Mouse (Mus musculus) cerebellum, postnatal 4 days (tissue): ENCODE data around the gene Apod.

Experiments used
- DNase-seq, 2 experiments: peaks; one replicate each; pipeline ENCODE4 v3.0.0; 2022; ENCODE audit warnings: low spot score in 2 of 2, mixed read lengths in 1 of 2

Gene Apod

DNA sequence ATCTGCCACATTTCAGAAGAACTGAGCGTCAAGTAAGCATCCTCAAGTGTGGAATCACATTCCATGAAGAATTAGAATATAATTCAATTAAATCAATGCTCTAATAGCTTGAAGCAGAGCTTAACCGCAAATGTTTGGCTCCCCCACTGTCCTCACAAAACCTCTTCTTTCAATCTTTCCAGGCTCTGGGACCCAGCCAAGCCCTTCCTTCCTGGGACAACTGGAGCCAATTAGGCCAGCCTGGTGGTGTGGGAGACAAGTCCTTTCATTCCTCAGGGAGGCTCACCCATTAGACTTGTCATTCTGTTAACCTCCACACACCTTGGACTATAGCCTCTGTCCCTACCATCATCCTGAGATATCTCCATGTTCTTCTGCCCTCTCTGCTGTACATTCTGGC is 32.6 kb downstream of the Apod start:
- DNase-seq: no peak

DNA sequence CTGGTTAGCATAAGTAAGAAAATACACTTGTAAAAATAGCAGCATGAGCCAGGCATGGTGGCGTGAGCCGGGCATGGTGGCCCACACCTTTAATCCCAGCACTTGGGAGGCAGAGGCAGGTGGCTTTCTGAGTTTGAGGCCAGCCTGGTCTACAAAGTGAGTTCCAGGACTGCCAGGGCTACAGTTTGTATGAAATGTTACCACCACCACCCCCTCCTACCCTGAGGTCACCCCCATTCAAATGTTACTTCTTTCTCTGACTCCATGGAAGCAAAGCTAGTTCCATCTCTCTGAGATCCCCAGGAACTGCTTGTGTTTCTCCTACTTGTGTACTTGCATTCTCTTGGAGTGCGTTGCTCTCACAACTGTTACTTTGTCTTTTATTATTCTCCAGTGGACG is 34.4 kb downstream of the Apod start:
- DNase-seq: no peak

DNA sequence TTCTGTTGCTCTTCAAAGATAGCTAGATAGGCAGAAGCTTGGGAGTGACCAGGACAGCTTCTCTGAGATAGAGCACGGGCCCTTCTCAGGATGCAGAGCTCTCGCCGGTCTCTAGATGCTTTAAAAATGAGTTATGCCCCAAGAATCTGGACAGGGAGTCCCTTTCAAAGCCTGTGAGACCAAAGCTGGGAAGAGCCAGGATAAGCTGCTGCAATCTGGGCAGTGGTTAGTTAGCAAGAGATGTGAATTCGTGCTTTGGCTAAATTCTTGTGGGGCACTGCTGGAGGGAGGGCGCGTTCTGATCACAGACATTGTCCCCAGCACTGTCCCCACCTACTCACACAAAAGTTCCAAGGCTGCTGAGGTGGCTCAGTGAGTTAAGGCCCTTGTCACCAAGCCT is 36.0 kb downstream of the Apod start:
- no peak for DNase-seq

DNA sequence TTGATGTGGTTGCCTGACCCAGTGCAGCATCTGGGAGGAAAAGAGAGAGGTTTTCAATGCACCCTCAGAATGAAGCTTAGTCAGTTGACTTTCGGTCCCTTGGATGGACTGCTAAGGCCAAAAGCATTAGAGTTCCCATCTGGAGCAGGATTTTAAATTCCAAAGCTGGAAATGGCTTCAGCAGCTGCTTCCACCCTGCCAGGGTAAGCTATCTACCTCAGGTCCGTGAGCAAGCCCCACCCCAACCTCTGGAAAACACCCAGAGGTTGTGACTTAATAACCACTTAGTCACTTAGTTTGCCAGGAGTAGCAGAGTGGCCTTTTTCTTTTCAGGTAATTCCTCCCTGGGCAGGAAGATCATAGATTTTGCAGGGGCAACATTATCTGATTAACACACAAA is 36.5 kb downstream of the Apod start:
- DNase-seq: no peak

DNA sequence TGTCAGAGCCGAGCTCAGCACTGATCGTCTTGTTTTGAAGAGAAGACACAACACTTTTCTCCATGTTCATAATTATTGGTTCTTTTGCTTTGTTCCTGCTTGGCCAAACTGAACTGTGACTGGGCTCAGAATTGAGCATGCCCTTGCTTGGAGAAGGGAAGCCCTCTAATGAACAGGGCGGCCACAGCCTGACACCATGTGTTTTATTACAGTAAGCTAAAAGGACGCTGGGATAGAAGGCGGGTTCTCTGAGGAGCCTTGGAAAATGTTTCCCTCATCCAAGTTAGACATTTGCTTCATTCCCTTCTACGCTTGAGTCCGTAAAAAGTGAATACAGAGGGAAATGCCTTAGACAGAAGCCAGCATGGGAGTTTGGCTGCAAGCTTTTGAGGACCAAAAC is 37.6 kb downstream of the Apod start:
- no peak for DNase-seq

DNA sequence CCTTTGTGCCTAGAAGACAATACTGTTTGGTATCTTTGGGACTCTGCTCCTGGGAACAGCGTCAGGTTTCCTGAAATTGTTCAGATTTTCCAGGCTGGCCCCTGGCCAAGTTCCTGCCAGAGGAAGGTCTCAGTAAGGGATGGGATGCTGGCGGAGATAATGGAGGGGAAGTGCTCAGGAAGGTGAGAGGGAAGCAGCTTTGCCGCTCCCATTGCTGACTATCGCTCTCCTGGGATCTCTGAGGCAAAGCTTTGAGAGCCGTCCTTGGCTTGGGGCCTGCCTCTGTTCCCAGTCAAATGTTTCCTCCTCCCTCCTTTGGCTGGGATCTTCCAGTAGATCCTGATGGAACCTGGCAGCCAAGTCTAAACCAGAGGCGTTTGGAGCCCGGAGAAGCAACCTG is 38.1 kb downstream of the Apod start:
- DNase-seq: peak in 1 of 2 experiments; percentile 22

DNA sequence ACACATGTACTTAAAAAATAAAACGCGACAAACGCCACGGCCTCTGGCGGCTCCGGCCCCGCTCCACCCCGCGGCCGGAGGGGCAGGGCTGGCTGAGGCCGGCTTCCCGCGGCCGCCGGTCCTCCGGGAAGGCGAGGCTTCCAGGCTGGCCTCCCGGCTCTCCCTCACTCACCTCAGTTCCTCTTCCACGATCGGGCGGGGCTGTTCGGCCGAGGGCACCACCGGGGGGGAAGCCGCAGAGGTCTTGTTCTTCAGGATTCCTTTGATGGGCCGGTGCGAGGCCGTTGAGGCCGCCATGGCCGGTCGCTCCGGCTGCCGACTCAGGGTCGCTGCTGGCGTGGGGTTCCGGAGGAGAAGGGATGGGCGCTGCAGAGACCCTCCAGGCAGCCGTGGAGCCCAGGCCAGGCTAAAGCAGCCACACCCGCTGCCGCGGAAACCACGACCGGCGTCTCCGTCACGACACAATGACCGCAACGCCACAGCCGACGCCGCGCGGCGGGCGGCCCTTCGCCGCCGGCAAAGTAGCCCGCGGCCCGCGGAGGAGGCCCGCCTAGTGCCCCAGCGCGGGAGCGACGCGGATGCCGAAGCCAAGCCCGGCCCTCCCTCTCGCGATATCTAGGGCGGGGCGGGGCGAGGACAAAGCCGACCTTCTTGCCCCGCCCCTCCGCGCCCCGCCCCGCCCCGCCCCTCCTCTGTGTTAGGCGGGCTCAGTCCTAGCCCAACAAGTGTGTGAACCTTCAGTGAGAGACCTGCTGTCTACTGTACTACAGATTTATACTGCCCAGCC is 39.7 kb downstream of the Apod start, which contains the start of gene Ppp1r2:
Gene Ppp1r2 (minus strand): TSS at position 604 of the 787 bp plus-strand sequence.
- peak; percentile 80 to 91 for DNase-seq

DNA sequence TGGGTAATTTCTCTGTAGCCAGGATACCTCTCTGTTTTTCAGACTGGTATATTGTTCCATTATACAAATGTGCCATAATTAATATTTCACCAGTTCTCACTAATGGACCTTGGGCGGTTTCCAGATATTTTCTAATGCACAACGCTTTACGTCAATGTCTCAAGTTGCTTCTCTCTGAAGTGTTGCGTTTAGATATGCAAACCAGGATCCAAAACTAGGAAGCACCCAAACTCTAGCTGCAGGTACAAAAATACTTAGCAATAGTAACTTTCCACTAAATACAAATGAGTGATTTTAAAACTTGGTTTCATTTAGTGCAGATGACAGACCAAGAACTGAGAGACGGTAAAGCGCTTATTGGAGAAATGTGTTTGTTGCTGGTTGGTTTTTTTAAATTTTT is 40.5 kb downstream of the Apod start:
- DNase-seq: no peak

DNA sequence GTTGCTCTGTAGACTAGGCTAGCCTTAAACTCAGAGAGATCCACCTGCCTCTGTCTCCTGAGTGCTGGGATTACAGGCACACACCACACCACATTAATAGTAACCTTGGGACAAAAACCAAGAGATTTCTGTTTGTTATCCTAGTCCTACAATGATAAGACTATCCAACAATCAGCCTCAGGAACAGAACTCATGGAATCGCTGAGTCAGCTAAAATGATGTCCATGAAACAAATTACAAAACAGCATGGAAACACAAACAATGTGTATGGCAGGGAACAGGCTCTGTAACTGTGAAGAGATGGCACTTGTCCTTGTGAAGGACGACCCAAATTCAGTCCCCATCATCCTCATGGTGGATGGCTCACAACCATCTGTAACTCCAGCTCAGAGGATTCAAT is 47.9 kb downstream of the Apod start:
- no peak for DNase-seq

DNA sequence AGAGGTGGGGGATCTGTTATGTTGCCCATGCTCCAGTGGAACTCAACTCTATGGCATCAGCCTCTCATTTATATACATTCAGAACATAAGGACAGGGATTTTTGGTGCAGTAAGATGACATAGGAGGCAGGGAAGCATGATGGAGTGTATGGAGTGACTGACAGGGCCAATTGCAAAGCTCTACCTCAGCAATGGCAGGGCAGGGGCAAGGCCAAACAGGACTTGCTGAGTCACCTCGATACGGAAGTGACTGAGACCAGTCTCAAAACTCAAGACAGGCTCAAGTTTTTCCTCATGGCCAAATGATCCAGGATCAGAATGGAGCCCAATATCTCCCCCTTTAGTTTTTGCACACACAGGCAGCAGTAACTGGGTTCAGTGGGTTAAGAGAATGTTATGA is 58.5 kb downstream of the Apod start:
- DNase-seq: no peak

DNA sequence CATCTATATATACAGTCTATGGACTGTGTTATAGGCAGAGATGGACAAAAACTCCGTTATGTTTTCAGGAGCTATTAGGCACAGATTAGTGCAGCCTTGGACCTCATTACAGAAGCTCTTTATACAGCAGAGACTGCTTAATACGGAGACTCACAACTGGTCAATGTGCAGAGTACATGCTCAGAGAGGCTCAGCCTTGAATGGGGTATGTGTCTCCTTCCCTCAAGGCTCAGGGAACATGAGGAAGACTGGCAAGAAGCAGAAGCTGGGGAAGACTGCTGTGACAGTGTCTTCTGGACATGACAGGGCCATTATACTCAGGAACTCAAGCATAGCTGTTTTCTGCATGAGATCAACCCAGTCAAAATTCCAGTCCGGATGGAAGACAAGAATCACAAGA is 58.9 kb downstream of the Apod start:
- no peak for DNase-seq

DNA sequence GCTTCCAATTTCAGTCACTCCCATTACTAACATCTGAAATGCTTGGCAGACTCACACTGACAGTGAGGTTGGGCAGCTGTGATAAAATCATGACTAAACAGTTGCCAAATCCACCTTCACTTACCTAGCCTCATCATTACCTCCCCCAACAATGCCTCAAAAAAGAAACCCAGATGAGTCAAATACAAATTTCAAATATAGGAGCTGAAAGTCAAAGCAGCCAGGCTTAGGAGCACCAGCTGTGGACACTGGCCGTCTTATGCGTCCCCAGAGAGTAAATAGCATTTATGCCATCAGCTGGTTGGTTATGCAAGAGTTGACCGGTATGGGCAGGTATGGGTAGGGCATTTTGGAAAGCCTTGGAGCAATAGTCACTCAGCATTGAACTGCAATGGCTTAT is 65.2 kb downstream of the Apod start:
- DNase-seq: no peak

DNA sequence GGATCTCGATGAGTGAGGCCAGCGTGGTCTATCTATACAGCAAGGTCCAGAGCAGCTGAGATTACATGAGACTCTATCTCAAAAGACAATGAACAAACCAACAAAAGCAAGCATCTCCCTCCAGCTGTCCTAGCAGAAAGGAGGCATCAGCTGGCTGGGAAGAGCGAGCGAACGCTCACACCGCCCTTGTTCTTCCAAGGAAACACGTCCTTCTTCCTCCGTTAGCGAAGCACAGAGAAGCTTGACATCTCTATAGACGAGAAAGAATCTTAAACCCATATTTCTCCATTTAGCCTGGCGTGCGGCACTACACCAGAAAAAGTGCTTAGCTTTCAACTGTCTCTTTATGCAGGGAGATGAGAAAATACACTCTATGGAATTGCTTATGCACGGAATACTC is 65.9 kb downstream of the Apod start:
- DNase-seq: no peak

DNA sequence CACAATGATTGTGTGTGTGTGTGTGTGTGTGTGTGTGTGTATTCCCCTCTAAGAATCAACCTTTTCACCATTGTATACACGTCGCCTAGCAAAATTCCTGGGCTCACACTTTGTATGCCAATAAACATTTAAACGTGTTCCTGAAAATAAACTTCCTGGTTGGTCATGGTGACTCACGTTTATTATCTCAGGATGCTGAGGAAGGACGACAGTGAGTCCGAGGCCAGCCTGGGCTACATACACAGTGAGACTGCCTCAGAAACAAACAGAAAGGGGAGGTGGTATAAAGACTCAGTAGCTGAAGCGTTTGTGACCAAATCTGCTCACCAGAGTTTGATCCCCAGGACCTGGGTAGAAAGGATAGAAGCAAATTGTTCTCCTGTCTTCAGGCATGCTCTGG is 67.2 kb downstream of the Apod start:
- DNase-seq: no peak
